Mouse (Mus musculus) CH12.LX (cell line): ENCODE data around the gene Brat1. TPM values are rescaled to one million over a fixed set of nuclear protein-coding genes. Genes with fewer than 3 reads are reported as not detected.
A peak's percentile ranks its signal among the peaks of the same experiment; 100 is the strongest.

Experiments
- DNase-seq: peaks from one replicate; pipeline ENCODE4 v3.0.0-alpha.2; 2013; ENCODE audit errors: extremely low read depth
- H3K27ac ChIP-seq: 2 replicates; pipeline ENCODE4 v1.5.1; 2012; ENCODE audit warnings: low read depth, mild to moderate bottlenecking, control low read depth, moderate library complexity; ENCODE audit not compliant: insufficient read depth
- H3K27me3 ChIP-seq: replicated peaks from 2 replicates; pipeline ENCODE3; 2012; ENCODE audit warnings: inconsistent platforms
- H3K36me3 ChIP-seq, 2 experiments: replicated peaks in 1 of 2; 2 replicates each; pipeline versions ENCODE3 to v1.6.1; 2012; ENCODE audit warnings: inconsistent platforms in 1 of 2, low read length in 1 of 2, mild to moderate bottlenecking in 1 of 2, mixed read lengths in 1 of 2, moderate library complexity in 1 of 2; ENCODE audit not compliant: control insufficient read depth in 1 of 2, insufficient read depth in 1 of 2
- H3K4me1 ChIP-seq, 2 experiments: 2 replicates each; pipeline ENCODE4 v1.6.1; 2012; ENCODE audit warnings: inconsistent platforms in 1 of 2, moderate library complexity in 1 of 2; ENCODE audit not compliant: insufficient read depth in 2 of 2, control insufficient read depth in 1 of 2
- H3K4me2 ChIP-seq: 2 replicates; pipeline ENCODE4 v1.6.1; 2012; ENCODE audit warnings: low read depth, mild to moderate bottlenecking, control low read depth; ENCODE audit not compliant: poor library complexity, insufficient read depth, severe bottlenecking
- H3K4me3 ChIP-seq, 3 experiments: fragments of 150-350 bp in 1 of 3; sonication (generic) in 1 of 3; replicated peaks in 1 of 3; 2 replicates each; pipeline versions ENCODE3 to v1.5.1; 2011 to 2012; ENCODE audit warnings: low read depth in 2 of 3, low read length in 2 of 3, mild to moderate bottlenecking in 2 of 3, moderate library complexity in 2 of 3, control low read depth in 1 of 3, improper control_type of control experiment in 1 of 3, inconsistent platforms in 1 of 3, mixed read lengths in 1 of 3; ENCODE audit not compliant: poor library complexity in 1 of 3
- H3K79me2 ChIP-seq: replicated peaks from 2 replicates; pipeline ENCODE4 v1.6.1; 2012; ENCODE audit warnings: mild to moderate bottlenecking, moderate library complexity; ENCODE audit not compliant: control insufficient read depth, poor library complexity, insufficient read depth, severe bottlenecking; ENCODE audit errors: extremely low read depth
- H3K9ac ChIP-seq: 2 replicates; pipeline ENCODE4 v1.6.1; 2012; ENCODE audit warnings: low read depth, mild to moderate bottlenecking, control low read depth, moderate library complexity; ENCODE audit not compliant: insufficient read depth
- H3K9me3 ChIP-seq: replicated peaks from 2 replicates; pipeline ENCODE3; 2012; ENCODE audit warnings: low read length, inconsistent platforms, mixed read lengths
- CHD2 ChIP-seq: IDR thresholded peaks from 2 replicates; pipeline ENCODE4 v1.6.1; 2011; ENCODE audit warnings: low read length, improper control_type of control experiment
- CTCF ChIP-seq, 2 experiments: IDR thresholded peaks in 1 of 2; conservative IDR thresholded peaks in 1 of 2; 2 replicates each; pipeline ENCODE4 v1.5.1; 2011 to 2012; ENCODE audit warnings: low read depth in 2 of 2, low read length in 2 of 2, improper control_type of control experiment in 1 of 2, inconsistent platforms in 1 of 2, mild to moderate bottlenecking in 1 of 2, moderate library complexity in 1 of 2
- GABPA ChIP-seq: IDR thresholded peaks from 2 replicates; pipeline ENCODE4 v1.6.1; 2012; ENCODE audit warnings: low read depth, low read length, improper control_type of control experiment, inconsistent platforms; ENCODE audit not compliant: insufficient replicate concordance
- IRF4 ChIP-seq: IDR thresholded peaks from 2 replicates; pipeline ENCODE4 v1.6.1; 2014; ENCODE audit warnings: low read depth, mild to moderate bottlenecking, inconsistent platforms, low read length, improper control_type of control experiment
- JUND ChIP-seq: conservative IDR thresholded peaks from 2 replicates; pipeline ENCODE4 v1.6.1; 2011; ENCODE audit warnings: low read depth, low read length, improper control_type of control experiment
- MAX ChIP-seq: IDR thresholded peaks from 2 replicates; pipeline ENCODE4 v1.6.1; 2011; ENCODE audit warnings: low read length, improper control_type of control experiment
- MAZ ChIP-seq: IDR thresholded peaks from 2 replicates; pipeline ENCODE4 v1.6.1; 2012; ENCODE audit warnings: low read depth, mild to moderate bottlenecking, inconsistent platforms, low read length, improper control_type of control experiment, moderate library complexity
- MXI1 ChIP-seq: IDR thresholded peaks from 2 replicates; pipeline ENCODE4 v1.6.1; 2011; ENCODE audit warnings: mild to moderate bottlenecking, low read depth, low read length, improper control_type of control experiment
- NELFE ChIP-seq: IDR thresholded peaks from 2 replicates; pipeline ENCODE4 v1.6.1; 2011; ENCODE audit warnings: low read depth, low read length, improper control_type of control experiment
- POLR2A ChIP-seq: IDR thresholded peaks from 2 replicates; pipeline ENCODE4 v1.6.1; 2011; ENCODE audit warnings: low read depth, mild to moderate bottlenecking, improper control_type of control experiment, low read length
- RAD21 ChIP-seq: IDR thresholded peaks from 2 replicates; pipeline ENCODE4 v1.6.1; 2011; ENCODE audit warnings: low read depth, mild to moderate bottlenecking, low read length, improper control_type of control experiment, moderate library complexity
- SIN3A ChIP-seq: IDR thresholded peaks from 2 replicates; pipeline ENCODE4 v1.6.1; 2012; ENCODE audit warnings: low read length, improper control_type of control experiment, inconsistent platforms
- SMC3 ChIP-seq: IDR thresholded peaks from 2 replicates; pipeline ENCODE4 v1.6.1; 2011; ENCODE audit warnings: low read depth, low read length, improper control_type of control experiment
- TBP ChIP-seq: conservative IDR thresholded peaks from 2 replicates; pipeline ENCODE4 v1.6.1; 2011; ENCODE audit warnings: low read depth, low read length, improper control_type of control experiment
- TCF12 ChIP-seq: IDR thresholded peaks from 2 replicates; pipeline ENCODE4 v1.6.1; 2014; ENCODE audit warnings: low read depth, mild to moderate bottlenecking, inconsistent platforms, low read length, improper control_type of control experiment
- USF1 ChIP-seq: IDR thresholded peaks from 2 replicates; pipeline ENCODE4 v1.6.1; 2014; ENCODE audit warnings: low read depth, mild to moderate bottlenecking, inconsistent platforms, low read length, improper control_type of control experiment
- ZMIZ1 ChIP-seq: IDR thresholded peaks from 2 replicates; pipeline ENCODE4 v1.6.1; 2012; ENCODE audit warnings: low read depth, mild to moderate bottlenecking, inconsistent platforms, low read length, improper control_type of control experiment
- ZNF384 ChIP-seq: IDR thresholded peaks from 2 replicates; pipeline ENCODE4 v1.6.1; 2012; ENCODE audit warnings: low read depth, low read length, improper control_type of control experiment, inconsistent platforms
- dilution Hi-C: fragments of 300-500 bp; cut with MboI; formaldehyde crosslinking; loops from 2 replicates; pipeline ENCODE4 v1.14.3; 2020; ENCODE audit warnings: low sequenced_read_pairs; ENCODE audit not compliant: extremely low pct_unique_long_range_greater_than_20kb, extremely low pct_ligation_motif_present
- in situ Hi-C: fragments of 300-500 bp; cut with MboI; formaldehyde crosslinking; loops from 3 replicates; pipeline ENCODE4 v1.14.3; 2019; ENCODE audit warnings: low sequenced_read_pairs, low pct_ligation_motif_present, low pct_unique_long_range_greater_than_20kb, mixed read lengths
- polyA plus RNA-seq: library from polyadenylated mRNA; unstranded; fragments of >175 nt; gene quantifications from 2 replicates; pipeline ENCODE4 v1.2.1, GENCODE M21; 2012; ENCODE audit warnings: low read depth; ENCODE audit not compliant: insufficient read length
- total RNA-seq, 2 experiments: library from RNA; depleted of rRNA; stranded (reverse); fragments of 300-350 nt in 1 of 2; fragments of >200 nt in 1 of 2; gene quantifications; 2 replicates each; pipeline ENCODE4 v1.2.3; 2012 to 2014

Brat1 gene
- total and polyA plus RNA-seq, 3 experiments = 9.8 to 15.0 (median 10.9) TPM

DNA sequence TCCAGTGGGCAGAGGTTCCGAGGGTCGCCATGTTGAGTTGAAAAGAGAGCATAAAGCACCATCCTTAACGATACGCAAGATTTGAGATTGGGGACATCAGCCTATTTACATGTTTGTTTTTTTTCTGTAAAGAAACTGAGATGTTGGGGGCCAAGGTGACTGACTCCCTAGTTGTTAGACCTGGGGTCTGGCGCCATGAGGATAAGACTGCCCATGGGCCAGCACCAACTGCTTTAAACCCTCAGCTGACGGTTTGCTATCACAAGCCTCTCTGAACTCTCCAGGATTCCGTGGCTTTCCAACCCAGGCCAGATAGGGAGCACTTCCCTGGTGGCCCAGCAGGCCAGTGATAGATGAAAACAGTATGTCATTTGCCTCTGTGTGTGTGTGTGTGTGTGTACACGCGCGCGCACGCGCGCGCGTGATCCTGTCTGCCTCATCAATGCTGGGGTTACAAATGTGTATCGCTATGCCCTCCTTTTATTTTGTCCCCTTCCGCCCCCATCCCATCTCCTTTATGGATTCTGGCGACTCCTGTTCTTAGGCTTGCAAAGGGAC, 2.1 kb upstream of the Brat1 start:
- Histone ChIP-seq H3K9me3 (no peaks in the 10 kb centered on the region), H3K4me3 (peak overlapping the region; percentile 15 to 83 (median 70)), H3K27ac (no peak overlapping the region), H3K9ac (peak overlapping the region; percentile 74), H3K4me1 (peaks cover 11 to 49% of the 10 kb centered on the region in 2 experiments), H3K36me3 (peaks cover 0 to 25% of the 10 kb centered on the region in 2 experiments), H3K4me2 (peak overlapping the region; percentile 56), H3K27me3 (no peaks in the 10 kb centered on the region), H3K79me2 (no peaks in the 10 kb centered on the region)
- in situ Hi-C loops (no loop called here), dilution Hi-C loops (no loop called here)
- no peak for DNase-seq
- no peak for TF ChIP-seq CHD2
- no peak for TF ChIP-seq MAZ
- TF ChIP-seq TCF12 = no peak
- TF ChIP-seq RAD21 = no peak
- TF ChIP-seq TBP = no peak
- TF ChIP-seq SIN3A = no peak
- TF ChIP-seq SMC3 = no peak
- no peak for TF ChIP-seq CTCF (conservative IDR thresholded peaks at IDR 0.05 in 1 of 2, IDR thresholded peaks at IDR 0.05 in 1 of 2; ENCODE audit: low read depth in 2 of 2, low read length in 2 of 2)
- no peak for TF ChIP-seq USF1
- TF ChIP-seq GABPA = no peak
- TF ChIP-seq ZNF384 = no peak
- no peak for TF ChIP-seq JUND
- no peak for TF ChIP-seq IRF4
- no peak for TF ChIP-seq MXI1
- TF ChIP-seq MAX = no peak
- no peak for TF ChIP-seq ZMIZ1

DNA sequence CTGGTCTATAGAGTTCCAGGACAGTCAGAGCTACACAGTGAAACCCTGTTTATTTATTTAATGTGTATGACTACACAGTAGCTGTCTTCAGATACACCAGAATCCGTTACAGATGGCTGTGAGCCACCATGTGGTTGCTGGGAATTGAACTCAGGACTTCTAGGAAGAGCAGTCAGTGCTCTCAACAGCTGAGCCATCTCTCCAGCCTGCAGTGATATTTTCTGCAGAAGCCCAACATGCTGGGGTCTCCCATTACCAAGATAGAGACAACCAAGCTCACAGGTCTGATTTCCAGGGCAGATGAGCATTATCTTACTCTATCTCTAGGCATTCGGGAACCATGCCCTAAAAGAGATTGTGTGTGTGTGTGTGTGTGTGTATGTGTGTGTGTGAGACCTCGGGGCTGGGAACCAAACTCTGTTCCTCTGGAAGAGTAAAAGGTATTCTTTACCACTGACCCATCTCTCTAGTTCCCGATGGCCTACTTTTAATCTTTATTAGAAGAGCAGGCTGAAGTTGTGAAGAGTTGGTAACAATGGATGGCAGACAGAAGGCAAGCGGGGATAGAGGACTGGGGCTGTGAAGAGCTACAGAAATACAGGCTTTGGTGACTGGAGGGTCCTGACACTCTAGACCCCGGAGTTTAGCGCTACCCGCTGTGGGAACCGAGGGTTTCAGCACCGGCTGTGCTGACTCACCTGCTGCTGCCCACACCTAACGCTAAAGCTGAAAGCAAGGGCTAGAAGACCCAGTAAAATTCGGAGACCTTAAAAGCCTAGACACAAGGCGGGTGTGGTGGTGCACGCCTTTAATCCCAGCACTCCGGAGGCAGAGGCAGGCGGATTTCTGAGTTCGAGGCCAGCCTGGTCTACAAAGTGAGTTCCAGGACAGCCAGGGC, 1.1 kb upstream of the Brat1 start:
- dilution Hi-C loops = no loop called here
- DNase-seq = peak; percentile 24
- no peaks in the 10 kb centered on the region for H3K79me2 ChIP-seq

More for the DNA sequence above, 1.1 kb upstream of the Brat1 start:
- Histone ChIP-seq H3K9me3 (no peaks in the 10 kb centered on the region), H3K27me3 (no peaks in the 10 kb centered on the region), H3K9ac (no peak overlapping the region), H3K4me3 (peak overlapping the region in 2 of 3 experiments; percentile 25 to 49), H3K36me3 (peaks cover 0 to 31% of the 10 kb centered on the region in 2 experiments), H3K4me1 (peaks cover 11 to 49% of the 10 kb centered on the region in 2 experiments), H3K4me2 (no peak overlapping the region; the same call in 1 of the 2 replicates), H3K27ac (peak overlapping the region; percentile 40; the same call in 1 of the 2 replicates)
- peak; percentile 55; the same call in 1 of the 2 replicates for TF ChIP-seq POLR2A
- TF ChIP-seq NELFE = no peak; the same call in 1 of the 2 replicates
- in situ Hi-C loops = no loop called here
